Mouse (Mus musculus): Measurements from ENCODE around the gene Tnnt3. TPM values are rescaled to one million over a fixed set of nuclear protein-coding genes. Genes with fewer than 3 reads are reported as not detected.

Tnnt3 gene
- total and polyA plus RNA-seq, 2 experiments from 2014 or later: 1.3 to 3.1 TPM

DNA sequence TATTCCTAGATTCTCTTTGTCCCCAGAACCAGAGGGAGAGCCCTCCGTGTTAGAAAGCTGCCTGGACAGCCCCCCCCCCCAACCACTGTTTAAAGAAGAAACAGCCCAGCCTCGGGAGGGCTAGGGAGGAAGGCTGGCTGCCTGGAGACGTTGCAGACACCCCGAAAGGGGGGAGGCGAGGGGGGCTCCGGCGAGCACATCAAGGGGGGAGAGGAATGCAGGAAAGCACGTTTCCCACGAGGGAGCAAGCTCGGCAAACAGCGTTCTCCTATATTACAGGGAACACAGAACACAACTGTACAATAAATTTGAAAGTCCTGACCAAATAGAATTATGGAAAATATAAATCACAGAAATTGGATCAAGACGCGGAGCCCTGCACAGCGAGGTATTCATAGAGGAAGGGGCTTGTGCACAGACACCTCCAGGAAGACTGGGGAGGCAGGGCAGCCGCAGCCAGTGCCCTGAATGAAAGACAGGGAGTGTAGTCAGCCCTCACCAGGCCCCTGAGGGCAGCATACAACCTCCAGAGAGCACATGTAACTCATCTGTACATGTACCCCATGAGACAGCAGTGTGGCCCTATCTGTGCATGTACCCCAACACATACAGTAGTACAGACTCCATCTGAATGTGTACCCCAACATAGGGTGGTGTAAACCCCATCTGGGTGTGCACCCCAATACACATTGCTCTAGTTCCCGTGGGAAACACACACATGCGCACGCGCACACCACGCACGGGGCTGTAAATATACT is 17.8 kb downstream of the Tnnt3 start:
- DNase-seq (ENCODE audit: low spot score) (peak; percentile 27), ATAC-seq (peak; percentile 55; the same call in 1 of the 2 replicates)
- no peaks in the 10 kb centered on the region for H3K9me3 ChIP-seq (ENCODE audit: low read length)
- no peaks in the 10 kb centered on the region for H3K4me1 ChIP-seq (ENCODE audit: insufficient read depth, low read length)
- H3K4me3 ChIP-seq (ENCODE audit: low read length): no peak overlapping the region
- H3K4me2 ChIP-seq (ENCODE audit: low read depth, low read length): peak overlapping the region; percentile 40
- peak overlapping the region; percentile 33; the same call in 1 of the 2 replicates for H3K27ac ChIP-seq
- H3K27me3 ChIP-seq (ENCODE audit: insufficient read depth, low read length): no peaks in the 10 kb centered on the region
- no peaks in the 10 kb centered on the region for H3K36me3 ChIP-seq (ENCODE audit: insufficient read depth, low read length)
- 38% methylated on average over 21 of the region's 21 CpGs for WGBS
- peak overlapping the region; percentile 1; the same call in 1 of the 2 replicates for H3K9ac ChIP-seq (replicated peaks; ENCODE audit: low read length)
- TF ChIP-seq CTCF (IDR thresholded peaks at IDR 0.05; ENCODE audit: low read depth): no peak

DNA sequence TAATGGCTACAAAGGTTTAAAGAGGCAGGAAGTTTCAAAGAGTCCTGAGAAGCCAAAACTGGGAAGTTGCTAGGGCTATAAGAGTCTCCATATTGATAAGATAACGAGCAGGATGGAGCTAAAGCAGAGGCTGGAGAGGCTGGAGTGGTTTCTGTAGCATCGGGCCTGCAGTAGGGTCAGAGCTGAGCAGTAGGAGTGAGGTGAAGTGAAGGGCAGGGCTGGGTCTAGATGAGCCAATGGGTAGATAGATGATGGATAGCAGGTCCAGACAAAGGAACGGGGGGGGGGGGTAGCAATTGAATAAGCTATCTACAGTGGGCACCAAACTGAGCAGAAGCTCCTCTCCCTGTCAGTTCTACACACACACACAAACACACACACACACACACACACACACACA is 18.9 kb downstream of the Tnnt3 start:
- Histone ChIP-seq H3K4me2 (ENCODE audit: low read depth, low read length) (no peak overlapping the region), H3K36me3 (ENCODE audit: insufficient read depth, low read length) (no peaks in the 10 kb centered on the region), H3K9ac (replicated peaks; ENCODE audit: low read length) (no peak overlapping the region), H3K4me3 (ENCODE audit: low read length) (no peak overlapping the region), H3K9me3 (ENCODE audit: low read length) (no peaks in the 10 kb centered on the region), H3K27me3 (ENCODE audit: insufficient read depth, low read length) (no peaks in the 10 kb centered on the region), H3K4me1 (ENCODE audit: insufficient read depth, low read length) (no peaks in the 10 kb centered on the region), H3K27ac (no peak overlapping the region)
- no peak for TF ChIP-seq CTCF (IDR thresholded peaks at IDR 0.05; ENCODE audit: low read depth)
- DNase-seq (ENCODE audit: low spot score): no peak
- 89% methylated on average over 3 of the region's 3 CpGs for WGBS
- no peak for ATAC-seq

DNA sequence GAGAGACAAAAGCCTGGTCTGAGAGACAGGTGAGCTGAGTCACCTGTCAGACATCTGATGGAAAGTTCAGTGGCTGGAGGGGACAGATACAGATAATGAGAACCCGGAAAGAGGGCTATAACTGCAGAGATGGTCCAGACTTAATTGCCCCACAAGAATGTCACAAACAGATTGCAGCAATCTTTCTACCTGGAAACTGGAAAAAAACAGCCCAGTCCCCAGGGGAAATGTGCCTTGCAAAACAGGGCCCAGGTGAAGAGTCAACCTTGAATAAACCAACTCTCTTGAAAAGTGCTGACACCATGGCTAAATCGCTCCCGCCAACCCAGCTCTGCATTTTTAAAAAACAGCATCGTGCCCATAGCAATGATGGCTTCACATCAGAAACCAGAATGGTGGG is 21.7 kb downstream of the Tnnt3 start:
- H3K4me2 ChIP-seq (ENCODE audit: low read depth, low read length): no peak overlapping the region
- no peaks in the 10 kb centered on the region for H3K27me3 ChIP-seq (ENCODE audit: insufficient read depth, low read length)
- no peaks in the 10 kb centered on the region for H3K36me3 ChIP-seq (ENCODE audit: insufficient read depth, low read length)
- DNase-seq (ENCODE audit: low spot score) (no peak), ATAC-seq (no peak)
- H3K4me3 ChIP-seq (ENCODE audit: low read length): no peak overlapping the region
- H3K27ac ChIP-seq: no peak overlapping the region
- H3K9me3 ChIP-seq (ENCODE audit: low read length): no peaks in the 10 kb centered on the region
- no peak overlapping the region for H3K9ac ChIP-seq (replicated peaks; ENCODE audit: low read length)
- no peaks in the 10 kb centered on the region for H3K4me1 ChIP-seq (ENCODE audit: insufficient read depth, low read length)
- TF ChIP-seq CTCF (IDR thresholded peaks at IDR 0.05; ENCODE audit: low read depth): no peak
- WGBS: 90% methylated on average over 4 of the region's 4 CpGs

DNA sequence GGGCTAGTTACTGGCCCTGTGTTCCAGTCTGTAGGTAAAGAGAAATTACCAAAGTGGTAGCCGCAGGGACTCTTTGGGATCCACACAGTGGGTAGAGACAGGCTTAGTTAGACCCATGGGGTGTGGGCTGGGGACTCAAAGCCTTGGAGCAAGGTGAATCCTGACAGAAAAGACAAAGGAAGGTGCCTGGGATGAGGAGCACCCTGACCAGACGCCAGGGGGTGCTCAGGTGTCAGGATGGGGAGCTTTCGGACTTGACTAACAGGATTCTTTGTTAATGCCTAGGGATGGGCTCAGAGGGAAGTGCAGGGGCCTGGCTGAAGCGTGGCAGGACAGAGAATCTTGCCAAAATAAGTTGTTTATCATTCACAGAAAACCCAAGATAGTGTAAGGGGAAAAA is 23.7 kb downstream of the Tnnt3 start:
- no peak overlapping the region for H3K9ac ChIP-seq (replicated peaks; ENCODE audit: low read length)
- TF ChIP-seq CTCF (IDR thresholded peaks at IDR 0.05; ENCODE audit: low read depth): peak; percentile 49
- ATAC-seq (no peak), DNase-seq (ENCODE audit: low spot score) (no peak)
- H3K36me3 ChIP-seq (ENCODE audit: insufficient read depth, low read length): no peaks in the 10 kb centered on the region
- H3K4me2 ChIP-seq (ENCODE audit: low read depth, low read length): no peak overlapping the region
- no peak overlapping the region for H3K27ac ChIP-seq
- H3K9me3 ChIP-seq (ENCODE audit: low read length): no peaks in the 10 kb centered on the region
- no peaks in the 10 kb centered on the region for H3K27me3 ChIP-seq (ENCODE audit: insufficient read depth, low read length)
- no peak overlapping the region for H3K4me3 ChIP-seq (ENCODE audit: low read length)
- H3K4me1 ChIP-seq (ENCODE audit: insufficient read depth, low read length): no peaks in the 10 kb centered on the region
- 36% methylated on average over 4 of the region's 4 CpGs for WGBS

DNA sequence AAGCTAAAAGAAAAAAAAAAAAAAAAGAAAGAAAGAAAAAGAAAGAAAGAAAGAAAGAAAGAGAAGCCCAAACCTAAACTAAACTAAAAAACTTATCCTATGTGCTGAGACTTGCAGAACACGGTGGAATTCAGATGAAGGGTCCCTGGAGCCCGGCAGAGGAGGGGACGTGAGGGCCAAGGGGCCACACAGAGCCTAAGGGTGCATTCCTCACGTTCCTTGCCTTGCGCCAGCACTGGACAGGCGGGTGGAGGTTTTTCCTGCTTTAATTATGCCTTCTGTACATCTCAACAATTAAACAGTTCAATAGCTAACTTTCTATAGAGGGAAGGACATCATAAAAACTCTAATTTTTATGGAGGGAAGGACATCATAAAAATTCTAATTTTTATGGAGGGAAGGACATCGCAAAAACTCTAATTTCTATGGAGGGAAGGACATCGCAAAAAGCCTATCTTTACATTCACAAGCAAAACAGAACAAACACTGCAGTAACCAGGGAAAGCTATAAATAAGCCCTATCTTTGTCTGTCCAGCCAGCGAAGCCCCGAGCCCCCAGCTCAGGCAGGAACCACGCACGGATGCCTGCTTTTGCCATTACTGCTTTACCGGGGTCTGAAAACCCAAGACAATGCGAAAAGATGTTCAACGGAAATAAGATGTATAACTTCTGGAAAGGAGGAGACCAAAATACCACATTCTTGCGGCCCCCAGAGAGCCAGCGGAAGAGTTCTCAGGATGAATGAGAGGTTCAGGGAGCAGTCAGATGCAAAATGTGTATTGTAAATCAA is 24.8 kb downstream of the Tnnt3 start:
- no peak for TF ChIP-seq CTCF (IDR thresholded peaks at IDR 0.05; ENCODE audit: low read depth)
- Histone ChIP-seq H3K4me1 (ENCODE audit: insufficient read depth, low read length) (no peaks in the 10 kb centered on the region), H3K9me3 (ENCODE audit: low read length) (no peaks in the 10 kb centered on the region), H3K27ac (no peak overlapping the region), H3K36me3 (ENCODE audit: insufficient read depth, low read length) (no peaks in the 10 kb centered on the region), H3K4me2 (ENCODE audit: low read depth, low read length) (no peak overlapping the region), H3K9ac (replicated peaks; ENCODE audit: low read length) (no peak overlapping the region), H3K4me3 (ENCODE audit: low read length) (no peak overlapping the region), H3K27me3 (ENCODE audit: insufficient read depth, low read length) (no peaks in the 10 kb centered on the region)
- ATAC-seq (no peak), DNase-seq (ENCODE audit: low spot score) (no peak)
- WGBS: 56% methylated on average over 17 of the region's 17 CpGs

DNA sequence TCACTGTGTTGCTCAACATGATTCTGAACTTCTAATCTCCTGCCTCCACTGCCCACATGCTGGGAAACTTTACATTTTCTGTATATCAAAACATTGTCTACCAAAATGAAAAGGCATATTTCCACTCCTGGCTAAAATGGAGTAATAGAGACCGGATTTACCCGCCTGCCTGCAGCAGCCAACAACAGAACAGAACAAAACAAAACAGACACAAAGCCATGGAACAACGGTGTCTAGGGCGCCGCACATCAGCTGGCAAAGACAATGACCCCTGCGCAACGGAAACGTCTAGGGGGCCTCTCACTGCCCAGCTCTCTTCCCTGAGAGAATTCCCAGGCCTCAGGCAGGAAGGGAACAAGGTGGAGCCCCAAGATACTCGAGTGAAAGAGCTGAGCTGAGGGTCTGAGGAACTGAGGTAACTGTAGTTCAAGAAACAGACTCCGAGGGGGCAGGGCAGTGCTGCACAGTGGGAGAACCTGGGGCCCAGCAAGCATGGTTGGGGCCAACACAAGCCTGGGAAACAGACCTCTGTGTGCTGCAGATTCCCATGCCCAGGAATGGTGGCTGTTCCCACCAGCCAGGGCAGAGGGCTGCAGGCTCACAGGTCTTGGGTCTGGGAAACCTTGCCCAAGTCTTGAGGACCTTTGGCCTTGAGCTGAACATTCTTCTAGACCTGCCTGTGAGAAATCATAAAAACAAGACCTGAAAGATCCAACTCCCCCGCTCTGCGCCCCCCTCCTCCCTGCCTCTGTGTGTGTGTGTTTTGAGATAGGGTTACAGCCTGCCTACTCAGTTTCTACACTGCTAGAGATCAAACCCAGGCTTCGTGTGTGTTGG is 26.9 kb downstream of the Tnnt3 start:
- H3K36me3 ChIP-seq (ENCODE audit: insufficient read depth, low read length): no peaks in the 10 kb centered on the region
- no peak overlapping the region for H3K4me3 ChIP-seq (ENCODE audit: low read length)
- no peak for TF ChIP-seq CTCF (IDR thresholded peaks at IDR 0.05; ENCODE audit: low read depth)
- no peak for DNase-seq (ENCODE audit: low spot score)
- no peak overlapping the region for H3K27ac ChIP-seq
- H3K4me2 ChIP-seq (ENCODE audit: low read depth, low read length): no peak overlapping the region
- no peak for ATAC-seq
- no peaks in the 10 kb centered on the region for H3K9me3 ChIP-seq (ENCODE audit: low read length)
- no peaks in the 10 kb centered on the region for H3K4me1 ChIP-seq (ENCODE audit: insufficient read depth, low read length)
- no peak overlapping the region for H3K9ac ChIP-seq (replicated peaks; ENCODE audit: low read length)
- H3K27me3 ChIP-seq (ENCODE audit: insufficient read depth, low read length): no peaks in the 10 kb centered on the region
- 29% methylated on average over 13 of the region's 13 CpGs for WGBS

All from hindbrain, postnatal 0 days (tissue).